Mouse (Mus musculus): ENCODE data around the gene Rnf181. TPM values are rescaled to one million over a fixed set of nuclear protein-coding genes. Genes with fewer than 3 reads are reported as not detected.

The Rnf181 gene
- 202 and 208 TPM in 2 replicates for polyA plus RNA-seq (2015; fragmentation: Nextera tagmentation; extraction: Ambion mirVana)

GRCm38 (mm10) chr6:72366844-72367443 lies at the start of gene Rnf181:
Gene Rnf181 (minus strand): TSS chr6:72366956.
- DNase-seq (ENCODE audit: low spot score) (no peak), ATAC-seq (no peak)
- H3K27me3 ChIP-seq (replicated peaks; ENCODE audit: insufficient read depth, low read length): no peaks in the 10 kb centered on the region
- H3K4me3 ChIP-seq (ENCODE audit: low read depth, low read length): no peak within 1 kb of the TSS
- peaks cover 11% of the 10 kb centered on the region; the same call in 1 of the 2 replicates for H3K4me1 ChIP-seq (ENCODE audit: insufficient read depth, low read depth, low read length)
- no peak within 1 kb of the TSS for H3K27ac ChIP-seq (ENCODE audit: low read length)
- no peak within 1 kb of the TSS for H3K4me2 ChIP-seq (replicated peaks; ENCODE audit: low read depth, low read length)
- no peaks in the 10 kb centered on the region for H3K9me3 ChIP-seq (ENCODE audit: low read length)
- H3K9ac ChIP-seq (replicated peaks; ENCODE audit: low read depth): no peak within 1 kb of the TSS
- no peaks in the 10 kb centered on the region for H3K36me3 ChIP-seq (ENCODE audit: insufficient read depth, low read length)
- TF ChIP-seq CTCF (IDR thresholded peaks at IDR 0.05): no peak
- TF ChIP-seq EP300 (IDR thresholded peaks at IDR 0.05): no peak
- WGBS: 75% methylated on average over 4 of the region's 4 CpGs

GRCm38 (mm10) chr6:72415964-72416772 lies 49.4 kb upstream of the Rnf181 start:
- TF ChIP-seq EP300 (IDR thresholded peaks at IDR 0.05): peak; percentile 63; the same call in 1 of the 2 replicates
- TF ChIP-seq CTCF (IDR thresholded peaks at IDR 0.05): no peak
- WGBS: 51% methylated on average over 7 of the region's 7 CpGs
- DNase-seq (ENCODE audit: low spot score): peak; percentile 68
- Histone ChIP-seq H3K4me3 (ENCODE audit: low read depth, low read length) (no peak overlapping the region), H3K36me3 (ENCODE audit: insufficient read depth, low read length) (peaks cover 7% of the 10 kb centered on the region; the same call in 1 of the 2 replicates), H3K9ac (replicated peaks; ENCODE audit: low read depth) (no peak overlapping the region), H3K9me3 (ENCODE audit: low read length) (no peaks in the 10 kb centered on the region), H3K4me1 (ENCODE audit: insufficient read depth, low read depth, low read length) (peaks cover 3% of the 10 kb centered on the region; the same call in 1 of the 2 replicates), H3K27ac (ENCODE audit: low read length) (0 out of 2 replicates have a peak overlapping the region, but pooled peaks have one; percentile 2), H3K4me2 (replicated peaks; ENCODE audit: low read depth, low read length) (0 out of 2 replicates have a peak overlapping the region, but pooled peaks have one; percentile 82), H3K27me3 (replicated peaks; ENCODE audit: insufficient read depth, low read length) (no peaks in the 10 kb centered on the region)
- peak; percentile 37 for ATAC-seq

- Histone ChIP-seq H3K27ac (ENCODE audit: low read length) (no peak overlapping the region), H3K27me3 (replicated peaks; ENCODE audit: insufficient read depth, low read length) (no peaks in the 10 kb centered on the region), H3K4me1 (ENCODE audit: insufficient read depth, low read depth, low read length) (peaks cover 3% of the 10 kb centered on the region; the same call in 1 of the 2 replicates), H3K4me3 (ENCODE audit: low read depth, low read length) (peak overlapping the region; percentile 80), H3K9me3 (ENCODE audit: low read length) (no peaks in the 10 kb centered on the region), H3K36me3 (ENCODE audit: insufficient read depth, low read length) (peaks cover 7% of the 10 kb centered on the region; the same call in 1 of the 2 replicates), H3K9ac (replicated peaks; ENCODE audit: low read depth) (no peak overlapping the region), H3K4me2 (replicated peaks; ENCODE audit: low read depth, low read length) (peak overlapping the region; percentile 82)
- DNase-seq (ENCODE audit: low spot score) (peak; percentile 30), ATAC-seq (no peak)
- TF ChIP-seq CTCF (IDR thresholded peaks at IDR 0.05) (peak; percentile 35), EP300 (IDR thresholded peaks at IDR 0.05) (no peak)
- 75% methylated on average over 5 of the region's 5 CpGs for WGBS
Measured at GRCm38 (mm10) chr6:72415181-72415580, 48.4 kb upstream of the Rnf181 start.

- ATAC-seq: peak; percentile 94
- no peaks in the 10 kb centered on the region for H3K27me3 ChIP-seq (replicated peaks; ENCODE audit: insufficient read depth, low read length)
- 1% methylated on average over 33 of the region's 33 CpGs for WGBS
Measured at GRCm38 (mm10) chr6:72414076-72414756, 47.5 kb upstream of the Rnf181 start, which contains the start of gene Ggcx. Gene Ggcx (plus strand): TSS chr6:72414308.

GRCm38 (mm10) chr6:72410518-72410917 lies 43.8 kb upstream of the Rnf181 start:
- no peak for TF ChIP-seq CTCF (IDR thresholded peaks at IDR 0.05)
- no peak for TF ChIP-seq EP300 (IDR thresholded peaks at IDR 0.05)
- H3K27me3 ChIP-seq (replicated peaks; ENCODE audit: insufficient read depth, low read length): no peaks in the 10 kb centered on the region
- H3K27ac ChIP-seq (ENCODE audit: low read length): no peak overlapping the region
- H3K36me3 ChIP-seq (ENCODE audit: insufficient read depth, low read length): no peaks in the 10 kb centered on the region
- ATAC-seq (no peak), DNase-seq (ENCODE audit: low spot score) (no peak)
- no peaks in the 10 kb centered on the region for H3K9me3 ChIP-seq (ENCODE audit: low read length)
- no peak overlapping the region for H3K9ac ChIP-seq (replicated peaks; ENCODE audit: low read depth)
- 74% methylated on average over 7 of the region's 7 CpGs for WGBS
- H3K4me1 ChIP-seq (ENCODE audit: insufficient read depth, low read depth, low read length): peaks cover 3% of the 10 kb centered on the region; the same call in 1 of the 2 replicates
- H3K4me3 ChIP-seq (ENCODE audit: low read depth, low read length): no peak overlapping the region
- H3K4me2 ChIP-seq (replicated peaks; ENCODE audit: low read depth, low read length): no peak overlapping the region

More at GRCm38 (mm10) chr6:72414076-72414756, 47.5 kb upstream of the Rnf181 start, which contains the start of gene Ggcx:
- H3K36me3 ChIP-seq (ENCODE audit: insufficient read depth, low read length): peaks cover 7% of the 10 kb centered on the region; the same call in 1 of the 2 replicates
- TF ChIP-seq CTCF (IDR thresholded peaks at IDR 0.05) (peak; percentile 21; the same call in 1 of the 2 replicates), EP300 (IDR thresholded peaks at IDR 0.05) (no peak)
- peaks cover 3% of the 10 kb centered on the region; the same call in 1 of the 2 replicates for H3K4me1 ChIP-seq (ENCODE audit: insufficient read depth, low read depth, low read length)
- H3K4me3 ChIP-seq (ENCODE audit: low read depth, low read length): peak within 1 kb of the TSS; percentile 80
- H3K9me3 ChIP-seq (ENCODE audit: low read length): no peaks in the 10 kb centered on the region
- H3K27ac ChIP-seq (ENCODE audit: low read length): peak within 1 kb of the TSS; percentile 69
- peak within 1 kb of the TSS; percentile 76 for H3K9ac ChIP-seq (replicated peaks; ENCODE audit: low read depth)
- DNase-seq (ENCODE audit: low spot score): peak; percentile 98
- peak within 1 kb of the TSS; percentile 82 for H3K4me2 ChIP-seq (replicated peaks; ENCODE audit: low read depth, low read length)

Measured in lung, postnatal 0 days (tissue).